Mouse (Mus musculus) adrenal gland, postnatal 36 days (tissue): Measurements from ENCODE around the gene Gm10717. TPM values are rescaled to one million over a fixed set of nuclear protein-coding genes. Genes with fewer than 3 reads are reported as not detected.
"Not testable (repeated sequence)": the region's sequence is repeated elsewhere in the genome, so short reads cannot be mapped to it uniquely, and the experiment has no call there.

Experiments
- DNase-seq, 2 experiments: peaks; one replicate each; pipeline ENCODE4 v3.0.0; 2021; ENCODE audit warnings: mixed read lengths in 1 of 2
- long read RNA-seq, 2 experiments: library from polyadenylated mRNA; stranded (forward); transcript quantifications; one replicate each; pipeline ENCODE4 v2.0.0; 2021; ENCODE audit warnings: borderline sequencing depth in 2 of 2
- total RNA-seq, 2 experiments: library from RNA; stranded (reverse); gene quantifications; 2 replicates each; pipeline ENCODE4 v1.2.3; 2021

The Gm10717 gene
- 1 to 10 TPM in 1 of 2 experiments, under 1 TPM in 1; 0.59 to 1.7 TPM for total RNA-seq
- long read RNA-seq, experiment 1: 0 reads
- long read RNA-seq, experiment 2: 0 reads

- not testable (repeated sequence) for DNase-seq
Observed at GRCm38 (mm10) chr9:3024912-3025467, at the start of gene Gm10717. Gm10717 (plus strand) TSS chr9:3025417.

- peak in 1 of 2 experiments; percentile 1 for DNase-seq
Observed at GRCm38 (mm10) chr9:3000445-3000972, 24.7 kb upstream of the Gm10717 start, which contains the start of gene Gm10722. Gm10722 (plus strand) TSS chr9:3000922.

GRCm38 (mm10) chr9:3001006-3001405, 24.2 kb upstream of the Gm10717 start:
- DNase-seq: not testable (repeated sequence)

GRCm38 (mm10) chr9:3001948-3002659, 23.1 kb upstream of the Gm10717 start:
- DNase-seq: peak; percentile 2 to 92

- DNase-seq: peak in 1 of 2 experiments; percentile 3
Observed at GRCm38 (mm10) chr9:3002794-3003396, 22.3 kb upstream of the Gm10717 start, which contains the start of gene Gm11168. Gm11168 (plus strand) TSS chr9:3003346.

- DNase-seq: not testable (repeated sequence)
Observed at GRCm38 (mm10) chr9:3006179-3006578, 19.0 kb upstream of the Gm10717 start.

- DNase-seq: peak in 1 of 2 experiments; percentile 3
Observed at GRCm38 (mm10) chr9:3006636-3007035, 18.6 kb upstream of the Gm10717 start.

- peak in 1 of 2 experiments; percentile 0 for DNase-seq
Observed at GRCm38 (mm10) chr9:3007272-3007671, 17.9 kb upstream of the Gm10717 start.

- not testable (repeated sequence) for DNase-seq
Observed at GRCm38 (mm10) chr9:3009331-3009730, 15.9 kb upstream of the Gm10717 start.

GRCm38 (mm10) chr9:3012054-3012621, 13.1 kb upstream of the Gm10717 start:
- DNase-seq: not testable (repeated sequence)

GRCm38 (mm10) chr9:3012733-3013279, 12.4 kb upstream of the Gm10717 start, which contains the start of gene Gm10721:
Gm10721 (plus strand) TSS chr9:3013140.
- DNase-seq: not testable (repeated sequence)

- DNase-seq: not testable (repeated sequence)
Observed at GRCm38 (mm10) chr9:3015354-3015753, 9.9 kb upstream of the Gm10717 start, which contains the start of gene Gm10720. Gm10720 (plus strand) TSS chr9:3015654.

GRCm38 (mm10) chr9:3015896-3016295, 9.3 kb upstream of the Gm10717 start:
- DNase-seq: peak in 1 of 2 experiments; percentile 0

GRCm38 (mm10) chr9:3017108-3017507, 8.1 kb upstream of the Gm10717 start, which contains the start of gene Gm10719:
Gm10719 (plus strand) TSS chr9:3017408.
- DNase-seq: not testable (repeated sequence)

- DNase-seq: peak in 1 of 2 experiments; percentile 92
Observed at GRCm38 (mm10) chr9:3018944-3019343, 6.3 kb upstream of the Gm10717 start.

GRCm38 (mm10) chr9:3019835-3020727, 5.1 kb upstream of the Gm10717 start:
- DNase-seq: peak in 1 of 2 experiments; percentile 47

- DNase-seq: not testable (repeated sequence)
Observed at GRCm38 (mm10) chr9:3022316-3023008, 2.8 kb upstream of the Gm10717 start.

GRCm38 (mm10) chr9:3023312-3023984, 1.8 kb upstream of the Gm10717 start, which contains the start of gene Gm10718:
Gm10718 (plus strand) TSS chr9:3023547.
- peak in 1 of 2 experiments; percentile 0 for DNase-seq
